Mouse (Mus musculus): ENCODE data around the gene Clca2. TPM values are rescaled to one million over a fixed set of nuclear protein-coding genes. Genes with fewer than 3 reads are reported as not detected.
A peak's percentile ranks its signal among the peaks of the same experiment; 100 is the strongest.
"Not testable (repeated sequence)": the region's sequence is repeated elsewhere in the genome, so short reads cannot be mapped to it uniquely, and the experiment has no call there.

Gene Clca2
- polyA plus RNA-seq, 1 experiment from 2014 or later = 0.12 TPM

DNA sequence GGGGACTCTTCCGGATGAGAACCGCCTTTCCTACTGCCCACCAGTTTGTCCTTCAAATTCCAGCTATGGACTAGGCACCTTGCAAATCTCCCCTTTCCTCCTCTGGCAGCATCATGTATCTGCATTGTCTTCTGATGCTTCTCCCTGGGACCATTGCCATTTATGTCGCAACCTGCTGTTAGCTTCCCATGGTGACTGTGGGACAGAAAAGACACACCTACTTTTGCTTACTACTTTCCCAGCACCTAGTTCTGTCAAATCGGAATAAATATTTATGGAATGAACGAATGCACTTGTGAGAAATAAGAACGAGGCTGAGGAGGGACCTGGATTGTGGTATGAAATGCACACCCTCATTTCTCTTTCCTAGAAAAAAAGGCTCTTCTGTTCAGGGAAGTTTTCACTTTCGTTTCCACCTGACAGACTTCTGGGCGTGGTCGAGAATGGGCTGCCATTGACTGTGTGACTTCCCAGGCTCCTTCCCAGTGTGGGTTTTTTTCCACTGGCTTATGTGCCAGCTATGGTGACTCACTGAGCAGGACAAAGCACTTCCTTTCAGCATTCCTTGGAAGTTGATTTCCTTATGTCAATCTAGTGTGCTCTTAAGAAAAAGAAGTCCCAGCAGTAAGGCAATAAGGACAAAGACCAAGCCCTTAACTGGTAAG, 2.8 kb upstream of the Clca2 start:
- peak; percentile 91 for ATAC-seq
- H3K9me3 ChIP-seq (ENCODE audit: control insufficient read depth, low read length) = no peaks in the 10 kb centered on the region
- no peaks in the 10 kb centered on the region for H3K36me3 ChIP-seq (ENCODE audit: control insufficient read depth, insufficient read depth, low read length)
- WGBS = 68% methylated on average over 9 of the region's 9 CpGs
- H3K9ac ChIP-seq (ENCODE audit: low read depth, low read length) = no peak overlapping the region
- H3K4me2 ChIP-seq (ENCODE audit: low read depth, low read length) = peak overlapping the region; percentile 9; the same call in 1 of the 2 replicates
- peak overlapping the region; percentile 5; the same call in 1 of the 2 replicates for H3K27ac ChIP-seq (ENCODE audit: low read length)
- 0 out of 2 replicates have a peak, but pooled peaks cover 3% of the 10 kb centered on the region for H3K4me1 ChIP-seq (ENCODE audit: control insufficient read depth, insufficient read depth, low read length)
- no peak overlapping the region; the same call in 1 of the 2 replicates for H3K4me3 ChIP-seq (ENCODE audit: low read length)
- no peaks in the 10 kb centered on the region for H3K27me3 ChIP-seq (replicated peaks; ENCODE audit: control insufficient read depth, insufficient read depth, low read length)

- 47% methylated on average over 8 of the region's 8 CpGs for WGBS
- Histone ChIP-seq H3K9me3 (ENCODE audit: control insufficient read depth, low read length) (no peaks in the 10 kb centered on the region), H3K4me2 (ENCODE audit: low read depth, low read length) (no peak overlapping the region), H3K9ac (ENCODE audit: low read depth, low read length) (no peak overlapping the region), H3K36me3 (ENCODE audit: control insufficient read depth, insufficient read depth, low read length) (no peaks in the 10 kb centered on the region; the same call in 1 of the 2 replicates), H3K4me1 (ENCODE audit: control insufficient read depth, insufficient read depth, low read length) (0 out of 2 replicates have a peak, but pooled peaks cover 4% of the 10 kb centered on the region), H3K4me3 (ENCODE audit: low read length) (no peak overlapping the region), H3K27ac (ENCODE audit: low read length) (no peak overlapping the region), H3K27me3 (replicated peaks; ENCODE audit: control insufficient read depth, insufficient read depth, low read length) (no peaks in the 10 kb centered on the region)
- ATAC-seq = no peak
Observed at GRCm38 (mm10) chr3:145087857-145088598, 11.2 kb downstream of the Clca2 start.

DNA sequence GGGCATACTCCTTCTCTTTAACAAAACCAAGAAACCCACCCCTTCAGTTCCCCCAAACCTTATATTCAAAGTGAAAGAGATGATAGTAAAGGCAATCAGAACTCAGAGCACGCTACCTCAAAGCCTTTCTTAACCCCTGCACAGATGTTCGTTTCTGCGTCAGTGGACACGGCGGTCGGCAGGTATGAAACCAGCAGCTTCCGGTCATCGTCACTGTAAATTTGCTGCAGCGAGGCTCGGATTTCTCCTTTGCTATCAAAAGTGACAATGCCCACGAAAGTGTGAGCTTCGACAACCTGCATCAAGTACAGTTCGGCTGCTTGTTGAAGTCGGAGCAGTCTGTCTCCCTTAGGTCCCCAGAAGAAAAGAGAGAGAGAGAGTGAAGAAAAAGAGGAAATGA, 13.1 kb downstream of the Clca2 start:
- H3K4me3 ChIP-seq (ENCODE audit: low read length) = no peak overlapping the region
- no peaks in the 10 kb centered on the region; the same call in 1 of the 2 replicates for H3K36me3 ChIP-seq (ENCODE audit: control insufficient read depth, insufficient read depth, low read length)
- no peak overlapping the region for H3K9ac ChIP-seq (ENCODE audit: low read depth, low read length)
- 95% methylated on average over 14 of the region's 14 CpGs for WGBS
- H3K4me1 ChIP-seq (ENCODE audit: control insufficient read depth, insufficient read depth, low read length) = 0 out of 2 replicates have a peak, but pooled peaks cover 4% of the 10 kb centered on the region
- no peaks in the 10 kb centered on the region for H3K27me3 ChIP-seq (replicated peaks; ENCODE audit: control insufficient read depth, insufficient read depth, low read length)
- H3K9me3 ChIP-seq (ENCODE audit: control insufficient read depth, low read length) = no peaks in the 10 kb centered on the region
- no peak overlapping the region for H3K27ac ChIP-seq (ENCODE audit: low read length)
- H3K4me2 ChIP-seq (ENCODE audit: low read depth, low read length) = no peak overlapping the region
- ATAC-seq = no peak

DNA sequence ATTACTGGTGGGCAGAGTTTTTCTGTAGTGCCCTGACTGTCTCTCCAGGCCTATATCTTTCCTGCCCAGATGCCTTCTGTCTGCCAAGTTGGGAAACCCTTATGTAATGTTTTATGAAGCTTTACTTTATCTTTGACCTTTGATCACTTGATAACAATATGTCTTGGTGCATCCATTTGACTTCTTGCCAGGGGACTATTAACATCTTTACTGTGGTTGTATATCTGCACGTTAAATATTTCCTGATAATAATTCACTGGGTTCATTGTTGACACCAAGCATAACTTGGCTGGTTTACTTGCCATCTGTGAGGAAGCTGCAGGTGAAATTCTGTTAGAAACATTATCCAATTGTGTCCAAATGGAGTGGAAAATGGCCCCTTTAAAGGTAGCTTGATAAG, 16.2 kb downstream of the Clca2 start:
- WGBS = 44% methylated on average over 1 of the region's 1 CpGs
- Histone ChIP-seq H3K4me1 (ENCODE audit: control insufficient read depth, insufficient read depth, low read length) (0 out of 2 replicates have a peak, but pooled peaks cover 4% of the 10 kb centered on the region), H3K4me2 (ENCODE audit: low read depth, low read length) (no peak overlapping the region), H3K27me3 (replicated peaks; ENCODE audit: control insufficient read depth, insufficient read depth, low read length) (no peaks in the 10 kb centered on the region), H3K9me3 (ENCODE audit: control insufficient read depth, low read length) (no peaks in the 10 kb centered on the region), H3K4me3 (ENCODE audit: low read length) (no peak overlapping the region), H3K27ac (ENCODE audit: low read length) (0 out of 2 replicates have a peak overlapping the region, but pooled peaks have one; percentile 48), H3K36me3 (ENCODE audit: control insufficient read depth, insufficient read depth, low read length) (no peaks in the 10 kb centered on the region; the same call in 1 of the 2 replicates), H3K9ac (ENCODE audit: low read depth, low read length) (no peak overlapping the region)
- peak; percentile 93 for ATAC-seq

- Histone ChIP-seq H3K4me2 (ENCODE audit: low read depth, low read length) (no peak overlapping the region), H3K4me1 (ENCODE audit: control insufficient read depth, insufficient read depth, low read length) (0 out of 2 replicates have a peak, but pooled peaks cover 4% of the 10 kb centered on the region), H3K36me3 (ENCODE audit: control insufficient read depth, insufficient read depth, low read length) (no peaks in the 10 kb centered on the region; the same call in 1 of the 2 replicates), H3K4me3 (ENCODE audit: low read length) (no peak overlapping the region), H3K27ac (ENCODE audit: low read length) (no peak overlapping the region), H3K9me3 (ENCODE audit: control insufficient read depth, low read length) (no peaks in the 10 kb centered on the region), H3K9ac (ENCODE audit: low read depth, low read length) (no peak overlapping the region), H3K27me3 (replicated peaks; ENCODE audit: control insufficient read depth, insufficient read depth, low read length) (no peaks in the 10 kb centered on the region)
- no peak for ATAC-seq
- 75% methylated on average over 8 of the region's 8 CpGs for WGBS
Observed at GRCm38 (mm10) chr3:145080904-145081303, 18.3 kb downstream of the Clca2 start.

GRCm38 (mm10) chr3:145078405-145078804, 20.8 kb downstream of the Clca2 start:
- 51% methylated on average over 6 of the region's 6 CpGs for WGBS
- Histone ChIP-seq H3K9ac (ENCODE audit: low read depth, low read length) (no peak overlapping the region), H3K27me3 (replicated peaks; ENCODE audit: control insufficient read depth, insufficient read depth, low read length) (no peaks in the 10 kb centered on the region), H3K36me3 (ENCODE audit: control insufficient read depth, insufficient read depth, low read length) (no peaks in the 10 kb centered on the region), H3K4me2 (ENCODE audit: low read depth, low read length) (no peak overlapping the region), H3K4me3 (ENCODE audit: low read length) (no peak overlapping the region), H3K9me3 (ENCODE audit: control insufficient read depth, low read length) (no peaks in the 10 kb centered on the region), H3K4me1 (ENCODE audit: control insufficient read depth, insufficient read depth, low read length) (0 out of 2 replicates have a peak, but pooled peaks cover 2% of the 10 kb centered on the region), H3K27ac (ENCODE audit: low read length) (no peak overlapping the region)
- no peak for ATAC-seq

DNA sequence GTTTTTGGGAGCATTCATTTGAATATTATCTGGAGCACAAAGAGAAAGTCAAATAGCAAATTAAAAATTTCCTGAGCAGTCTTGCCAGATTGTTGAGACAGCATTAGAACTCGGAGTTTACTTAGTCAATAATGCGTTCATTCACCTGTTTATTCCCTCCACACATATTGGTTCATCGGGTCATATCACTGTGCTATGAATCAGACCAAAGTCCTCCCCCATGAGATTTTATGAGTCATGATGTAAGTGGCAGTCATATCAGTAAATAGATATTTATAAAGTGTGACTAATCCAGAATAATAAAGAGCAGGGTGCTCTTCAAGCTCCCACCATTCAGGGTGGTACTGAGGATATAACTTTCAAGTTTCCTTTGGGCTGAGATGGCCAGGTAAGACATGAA, 26.9 kb downstream of the Clca2 start:
- ATAC-seq = 0 out of 2 replicates have a peak, but pooled peaks have one; percentile 40
- Histone ChIP-seq H3K9ac (ENCODE audit: low read depth, low read length) (no peak overlapping the region), H3K27me3 (replicated peaks; ENCODE audit: control insufficient read depth, insufficient read depth, low read length) (no peaks in the 10 kb centered on the region), H3K27ac (ENCODE audit: low read length) (no peak overlapping the region), H3K4me1 (ENCODE audit: control insufficient read depth, insufficient read depth, low read length) (no peaks in the 10 kb centered on the region), H3K36me3 (ENCODE audit: control insufficient read depth, insufficient read depth, low read length) (no peaks in the 10 kb centered on the region), H3K9me3 (ENCODE audit: control insufficient read depth, low read length) (no peaks in the 10 kb centered on the region), H3K4me2 (ENCODE audit: low read depth, low read length) (no peak overlapping the region), H3K4me3 (ENCODE audit: low read length) (no peak overlapping the region)
- 75% methylated on average over 3 of the region's 3 CpGs for WGBS

GRCm38 (mm10) chr3:145068964-145069363, 30.3 kb downstream of the Clca2 start:
- H3K9ac ChIP-seq (ENCODE audit: low read depth, low read length) = no peak overlapping the region
- no peak for ATAC-seq
- WGBS = 76% methylated on average over 4 of the region's 4 CpGs
- no peaks in the 10 kb centered on the region for H3K4me1 ChIP-seq (ENCODE audit: control insufficient read depth, insufficient read depth, low read length)
- no peaks in the 10 kb centered on the region for H3K36me3 ChIP-seq (ENCODE audit: control insufficient read depth, insufficient read depth, low read length)
- H3K27ac ChIP-seq (ENCODE audit: low read length) = no peak overlapping the region
- H3K27me3 ChIP-seq (replicated peaks; ENCODE audit: control insufficient read depth, insufficient read depth, low read length) = no peaks in the 10 kb centered on the region
- H3K9me3 ChIP-seq (ENCODE audit: control insufficient read depth, low read length) = no peaks in the 10 kb centered on the region
- H3K4me3 ChIP-seq (ENCODE audit: low read length) = no peak overlapping the region
- no peak overlapping the region for H3K4me2 ChIP-seq (ENCODE audit: low read depth, low read length)

DNA sequence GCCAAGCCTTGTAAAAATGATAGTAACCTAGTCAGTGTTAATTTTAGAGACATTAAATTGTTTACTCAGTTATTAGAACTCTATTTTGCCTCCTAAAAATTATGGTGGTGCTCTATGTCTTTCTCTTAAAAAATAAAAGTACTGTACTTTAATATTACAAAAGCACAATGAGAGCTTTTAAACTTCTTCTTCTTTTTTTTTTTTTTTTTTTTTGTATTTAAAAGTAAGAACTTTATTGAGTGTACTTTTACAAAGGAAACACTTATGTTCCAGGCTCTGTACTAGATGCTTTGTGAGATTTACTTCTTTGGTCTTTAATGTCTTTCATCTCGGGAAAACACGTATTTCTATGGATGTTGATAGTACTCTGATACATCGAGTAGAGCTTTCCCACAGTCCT, 44.1 kb downstream of the Clca2 start:
- not testable (repeated sequence) for H3K9me3 ChIP-seq (ENCODE audit: control insufficient read depth, low read length); H3K4me1 ChIP-seq (ENCODE audit: control insufficient read depth, insufficient read depth, low read length); ATAC-seq

More for the DNA sequence above, 44.1 kb downstream of the Clca2 start:
- WGBS = 83% methylated on average over 3 of the region's 3 CpGs
- H3K9ac ChIP-seq (ENCODE audit: low read depth, low read length); H3K4me2 ChIP-seq (ENCODE audit: low read depth, low read length); H3K27ac ChIP-seq (ENCODE audit: low read length); H3K4me3 ChIP-seq (ENCODE audit: low read length); H3K36me3 ChIP-seq (ENCODE audit: control insufficient read depth, insufficient read depth, low read length); H3K27me3 ChIP-seq (replicated peaks; ENCODE audit: control insufficient read depth, insufficient read depth, low read length): not testable (repeated sequence)

Data from intestine, embryonic 16.5 days (tissue).